Mouse (Mus musculus): ENCODE measurements around the gene Cacng2.

Cacng2 gene

DNA sequence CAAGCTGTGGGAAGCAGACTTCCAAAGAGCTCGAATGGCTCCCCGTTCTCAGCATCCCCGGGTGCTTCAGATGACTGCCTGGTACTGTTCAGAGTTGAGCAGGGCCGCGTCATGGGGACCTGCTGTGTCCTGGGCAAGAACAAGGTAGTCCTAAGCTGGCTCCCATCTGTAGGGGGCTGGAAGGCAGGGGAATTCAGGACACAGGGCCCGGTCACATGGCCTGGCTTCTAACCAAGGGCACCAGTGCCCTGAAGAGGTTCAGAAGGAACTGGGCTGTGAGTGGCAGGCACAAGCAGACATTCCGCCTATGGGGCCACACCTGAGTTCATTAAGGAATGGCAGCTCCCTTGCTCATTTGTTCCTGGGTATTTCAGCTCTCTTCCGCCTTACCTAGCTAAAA, 37.7 kb downstream of the Cacng2 start:
- DNase-seq (ENCODE audit: low read depth, low spot score) = no peak

DNA sequence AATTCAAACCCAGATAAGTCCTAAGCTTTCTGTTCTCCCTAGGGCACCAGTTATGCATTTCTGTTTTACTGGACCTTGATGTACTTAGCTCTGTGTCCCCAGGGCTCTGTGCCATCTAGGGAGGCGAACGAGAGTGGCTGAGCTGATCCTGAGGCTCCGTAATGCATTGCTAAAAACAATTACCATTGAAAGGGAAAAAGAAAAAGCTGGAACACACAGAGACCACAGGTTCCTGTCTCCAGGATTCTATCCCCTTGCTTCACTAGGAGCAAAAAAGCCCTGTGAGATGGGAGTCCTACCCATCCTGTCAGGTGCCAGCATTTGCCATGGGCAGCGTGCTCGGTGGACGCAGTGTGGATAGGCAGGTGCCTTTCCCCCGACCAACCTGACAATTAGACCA, 38.4 kb downstream of the Cacng2 start:
- no peak for DNase-seq (ENCODE audit: low read depth, low spot score)

DNA sequence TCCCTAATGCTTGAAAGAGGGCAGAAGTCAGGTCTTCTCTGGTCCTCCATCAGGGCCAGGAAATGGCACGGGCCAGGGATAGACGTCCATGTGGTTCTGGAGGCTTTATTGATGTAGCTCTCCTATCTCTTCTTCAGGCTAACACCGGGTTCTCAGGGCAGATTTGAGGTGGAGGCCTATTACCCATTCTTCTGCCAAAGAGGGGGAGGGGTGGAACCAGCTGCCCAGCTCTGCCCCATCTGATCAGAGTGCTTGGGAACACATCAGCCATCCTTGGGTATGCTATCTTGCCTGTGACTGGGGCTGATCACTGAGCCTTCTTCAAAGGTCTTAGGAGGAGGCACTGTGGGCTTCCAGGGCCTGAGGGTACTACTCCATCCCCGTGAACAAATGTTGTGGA, 39.5 kb downstream of the Cacng2 start:
- DNase-seq (ENCODE audit: low read depth, low spot score) = no peak

DNA sequence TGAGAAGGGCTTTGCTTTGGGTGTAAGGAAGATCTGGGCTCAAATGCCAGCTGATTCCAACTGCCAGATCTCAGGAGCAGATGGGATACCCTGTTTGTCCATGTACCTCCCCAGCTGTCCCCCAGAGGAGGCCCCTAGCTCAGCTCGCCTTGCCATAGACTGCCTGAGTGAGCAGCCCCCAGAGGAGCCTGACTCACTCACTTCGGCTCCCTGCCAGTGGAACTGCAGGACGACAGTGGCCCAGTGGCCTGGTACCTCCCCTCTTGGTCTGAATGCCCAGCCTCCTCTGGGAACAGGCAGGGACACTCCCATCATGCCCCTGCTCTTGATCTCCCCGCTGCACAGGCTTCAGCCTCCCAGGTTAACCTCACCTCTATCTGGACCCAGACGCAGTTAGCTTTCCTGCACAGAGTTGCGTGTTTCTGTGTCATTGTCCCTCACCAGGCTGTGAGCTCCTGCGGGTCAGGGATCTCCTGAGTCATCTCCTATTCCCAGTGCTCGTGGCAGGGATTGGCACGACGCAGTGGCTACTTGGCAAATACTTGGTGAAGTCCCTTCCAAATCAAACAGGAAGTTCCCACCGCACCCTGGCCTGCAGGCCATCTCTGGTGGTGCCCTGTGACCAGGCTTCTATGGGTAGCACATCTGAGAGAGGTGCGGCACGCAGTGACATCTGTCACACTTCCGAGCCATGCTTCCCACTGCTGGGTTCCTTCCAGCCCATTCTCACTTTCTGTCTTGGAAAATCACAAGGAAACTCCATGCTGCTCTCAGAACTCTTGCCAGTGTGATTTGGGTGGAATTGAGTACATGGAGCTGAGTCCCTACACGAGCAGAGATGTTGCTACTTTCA, 40.8 kb downstream of the Cacng2 start:
- DNase-seq (ENCODE audit: low read depth, low spot score) = peak; percentile 64

GRCm38 (mm10) chr15:78078206-78078605, 41.6 kb downstream of the Cacng2 start:
- peak; percentile 10 for DNase-seq (ENCODE audit: low read depth, low spot score)

- DNase-seq (ENCODE audit: low read depth, low spot score) = no peak
These were observed 43.9 kb downstream of the Cacng2 start for GRCm38 (mm10) chr15:78075921-78076320.

DNA sequence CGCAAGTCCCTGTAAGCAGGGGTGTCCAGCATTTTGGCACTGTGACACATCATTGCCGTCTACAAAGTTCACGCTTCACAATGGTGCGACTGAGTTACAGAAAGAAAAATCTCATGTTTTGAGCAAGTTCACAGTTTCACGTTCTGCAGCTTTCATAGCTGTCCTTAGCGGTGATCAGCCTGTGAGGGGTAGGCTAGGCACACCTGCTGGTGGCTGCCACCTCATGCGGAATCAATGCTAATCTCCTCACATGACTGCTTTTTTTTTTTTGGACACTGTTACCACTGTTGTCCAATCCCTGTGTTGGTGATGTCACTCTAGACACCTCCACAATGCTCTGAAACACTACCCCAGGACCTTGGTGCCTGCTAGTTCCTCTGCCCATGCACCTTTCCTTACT, 46.7 kb downstream of the Cacng2 start:
- no peak for DNase-seq (ENCODE audit: low read depth, low spot score)

DNA sequence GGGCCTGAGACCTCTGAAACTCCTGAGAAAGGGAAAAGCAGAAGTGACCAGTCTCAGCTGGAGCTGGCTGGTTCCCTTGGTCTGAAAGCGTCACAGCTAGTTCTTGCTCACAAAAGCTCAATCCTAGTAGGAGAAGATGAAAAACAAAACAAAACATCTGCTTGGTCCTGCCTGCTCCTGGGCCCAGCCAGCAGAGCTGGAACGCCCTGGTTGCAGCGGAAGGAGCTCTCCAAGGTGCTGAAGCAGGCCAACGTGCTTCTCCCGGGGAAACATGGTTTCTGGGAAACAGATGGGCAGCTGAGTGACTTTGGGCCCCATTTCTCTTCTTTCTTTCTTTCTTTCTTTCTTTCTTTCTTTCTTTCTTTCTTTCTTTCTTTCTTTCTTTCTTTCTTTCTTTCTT, 53.4 kb downstream of the Cacng2 start:
- DNase-seq (ENCODE audit: low read depth, low spot score) = peak; percentile 74

GRCm38 (mm10) chr15:78065541-78065940, 54.3 kb downstream of the Cacng2 start:
- DNase-seq (ENCODE audit: low read depth, low spot score) = no peak

GRCm38 (mm10) chr15:78064340-78064739, 55.5 kb downstream of the Cacng2 start:
- no peak for DNase-seq (ENCODE audit: low read depth, low spot score)

GRCm38 (mm10) chr15:78062467-78062866, 57.4 kb downstream of the Cacng2 start:
- no peak for DNase-seq (ENCODE audit: low read depth, low spot score)

DNA sequence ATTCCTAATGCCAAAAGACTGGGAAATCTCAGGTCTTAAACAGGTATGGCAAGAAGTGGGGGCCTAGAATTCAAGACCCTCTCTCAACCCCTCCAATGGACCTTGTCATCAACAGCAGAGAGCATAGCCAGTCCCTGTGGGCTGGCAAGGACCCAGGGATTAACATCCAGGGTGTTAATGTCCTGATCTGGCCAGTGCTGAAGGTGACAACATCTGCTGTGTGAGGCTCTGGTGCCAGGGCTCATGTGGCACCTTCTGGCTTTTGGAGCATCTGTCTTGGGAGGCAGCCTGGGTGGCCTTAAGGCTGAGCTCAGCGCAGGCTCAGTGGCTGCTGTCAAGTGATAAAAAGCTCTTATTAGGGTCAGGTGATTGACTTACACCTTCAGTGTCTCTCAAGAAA, 62.9 kb downstream of the Cacng2 start:
- no peak for DNase-seq (ENCODE audit: low read depth, low spot score)

GRCm38 (mm10) chr15:78050682-78051081, 69.1 kb downstream of the Cacng2 start:
- no peak for DNase-seq (ENCODE audit: low read depth, low spot score)

GRCm38 (mm10) chr15:78049933-78050332, 69.9 kb downstream of the Cacng2 start:
- DNase-seq (ENCODE audit: low read depth, low spot score) = no peak

DNA sequence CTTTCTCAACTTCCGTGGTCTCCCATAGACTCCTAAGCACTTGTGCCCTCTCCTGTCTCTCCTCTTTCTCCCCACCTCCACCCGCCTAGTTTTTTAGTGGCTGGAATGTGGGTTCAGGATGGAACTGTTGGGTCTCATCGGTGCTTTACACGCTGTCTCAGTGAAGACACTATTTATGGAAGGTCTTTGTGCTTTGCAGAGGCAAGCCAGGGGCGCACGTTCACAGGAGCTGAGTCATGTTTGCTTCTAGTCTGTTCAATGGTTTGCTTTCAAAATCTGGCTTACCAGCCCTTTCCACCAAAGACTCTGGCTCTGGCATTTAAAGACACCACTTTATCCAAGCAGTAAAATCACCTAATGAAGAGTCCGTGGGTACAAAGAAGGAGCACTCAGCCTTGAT, 74.0 kb downstream of the Cacng2 start:
- no peak for DNase-seq (ENCODE audit: low read depth, low spot score)

- DNase-seq (ENCODE audit: low read depth, low spot score) = no peak
These were observed 74.5 kb downstream of the Cacng2 start for GRCm38 (mm10) chr15:78045314-78045713.

DNA sequence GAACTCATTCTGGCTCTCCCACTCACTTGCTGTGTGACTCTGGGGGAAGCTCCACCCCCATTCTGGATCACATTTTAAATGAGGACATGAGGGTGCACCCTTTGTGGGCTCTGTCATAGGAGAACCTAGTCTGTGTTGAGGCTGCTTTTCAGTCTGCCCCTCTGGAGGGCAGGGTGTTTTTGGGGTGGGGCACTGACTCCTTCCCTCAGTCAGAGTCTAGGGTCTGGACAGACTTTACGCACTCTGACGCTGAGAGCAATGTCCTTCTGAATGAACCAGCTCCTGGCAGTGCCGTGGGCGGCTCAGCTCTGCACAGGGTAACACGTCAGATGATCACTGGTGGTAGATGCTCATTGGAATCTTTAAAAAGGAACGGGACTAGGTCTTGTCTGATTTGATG, 75.0 kb downstream of the Cacng2 start:
- DNase-seq (ENCODE audit: low read depth, low spot score) = no peak

DNA sequence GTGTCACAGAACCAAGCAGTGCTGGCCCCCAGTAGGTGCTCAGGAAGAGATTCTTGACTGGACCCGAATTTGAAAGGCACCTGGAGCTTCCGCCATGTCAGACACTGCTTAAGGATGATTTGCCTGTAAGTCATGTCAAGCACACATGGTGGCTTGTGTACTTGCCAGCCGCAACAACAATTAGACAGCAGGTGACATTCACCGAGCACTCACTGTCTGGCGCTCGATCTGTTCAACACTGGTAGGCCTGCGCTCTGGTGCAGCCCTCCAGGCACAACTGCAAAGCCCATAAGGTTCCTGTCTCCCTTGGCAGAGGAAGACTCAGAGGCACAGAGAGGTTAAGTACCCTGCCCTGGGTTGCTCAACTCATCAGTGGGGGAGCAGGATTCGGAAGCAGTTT, 77.1 kb downstream of the Cacng2 start:
- no peak for DNase-seq (ENCODE audit: low read depth, low spot score)

DNA sequence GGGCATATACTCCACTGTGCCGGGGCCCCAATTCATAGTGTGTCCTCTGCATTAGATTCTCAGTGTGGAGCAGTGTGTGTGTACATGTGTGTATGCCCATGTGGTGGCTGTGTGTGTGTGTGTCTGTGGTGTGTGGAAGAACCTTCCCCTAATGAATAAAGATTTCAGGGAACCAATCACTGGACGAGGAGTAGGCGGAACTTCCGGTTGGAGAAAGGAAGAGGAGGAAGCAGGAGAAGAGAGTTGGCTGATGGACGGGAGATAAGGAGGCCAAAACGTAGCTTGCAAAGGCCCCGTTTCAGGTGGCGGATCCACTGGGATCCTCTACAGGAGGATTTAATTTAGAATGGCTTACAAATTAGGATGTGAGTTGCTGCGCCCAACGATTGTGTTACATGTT, 82.2 kb downstream of the Cacng2 start:
- no peak for DNase-seq (ENCODE audit: low read depth, low spot score)

DNA sequence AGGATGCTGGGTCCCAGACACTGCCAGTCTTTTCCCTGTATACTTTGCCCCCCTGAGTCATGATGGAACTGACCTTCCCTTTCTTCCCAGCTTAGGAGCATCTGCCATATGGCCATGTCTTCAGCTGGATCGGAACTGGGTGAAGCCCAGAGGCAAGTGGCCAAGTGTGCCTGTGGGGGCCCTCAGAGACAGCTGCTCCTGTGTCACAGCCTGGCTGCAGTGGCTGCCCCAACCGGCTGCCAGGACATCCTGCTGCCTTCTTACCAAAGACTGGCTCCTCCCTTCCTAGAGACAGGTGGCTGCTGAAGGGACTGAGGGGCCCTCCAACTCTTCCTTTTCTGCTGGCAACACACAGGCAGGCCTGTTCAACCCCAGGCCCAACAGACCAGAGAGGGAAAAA, 83.2 kb downstream of the Cacng2 start:
- no peak for DNase-seq (ENCODE audit: low read depth, low spot score)

- no peak for DNase-seq (ENCODE audit: low read depth, low spot score)
These were observed 89.9 kb downstream of the Cacng2 start for GRCm38 (mm10) chr15:78029938-78030337.

DNA sequence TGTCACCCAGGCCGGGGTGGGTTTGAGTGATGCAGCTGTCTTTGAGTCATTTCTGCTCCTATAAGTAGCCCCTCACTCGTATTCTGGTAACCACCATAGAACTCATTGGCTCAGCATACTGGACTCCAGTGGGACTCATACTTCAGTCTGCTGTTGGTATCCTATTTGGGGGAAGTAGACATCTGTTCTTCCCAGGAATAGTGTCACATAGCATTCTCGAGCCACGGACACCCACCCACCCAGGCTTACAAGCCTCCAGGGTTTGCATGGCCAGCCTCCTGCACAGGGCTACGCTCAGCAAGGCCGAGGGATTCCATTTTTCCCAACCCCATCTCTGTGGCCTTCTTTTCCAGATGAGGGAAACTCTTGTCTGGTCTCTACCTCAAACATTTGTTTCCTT, 93.3 kb downstream of the Cacng2 start:
- DNase-seq (ENCODE audit: low read depth, low spot score) = no peak

GRCm38 (mm10) chr15:78024211-78024610, 95.6 kb downstream of the Cacng2 start:
- no peak for DNase-seq (ENCODE audit: low read depth, low spot score)

- no peak for DNase-seq (ENCODE audit: low read depth, low spot score)
These were observed 105.8 kb downstream of the Cacng2 start for GRCm38 (mm10) chr15:78014046-78014445.

Measured in 3T3-L1 (cell line).